Mouse (Mus musculus) liver, embryonic 14.5 days (tissue): ENCODE results near the gene Ppfia2. TPM values are rescaled to one million over a fixed set of nuclear protein-coding genes. Genes with fewer than 3 reads are reported as not detected.

Experiments
- ATAC-seq: fragments of 200-750 bp; cut with Nextera tagmentation; 2 replicates; pipeline ENCODE4 v1.8.0; 2017; ENCODE audit warnings: moderate number of reproducible peaks, mild to moderate bottlenecking, moderate library complexity; ENCODE audit not compliant: insufficient read depth
- DNase-seq, 3 experiments: peaks; one replicate each; pipeline ENCODE4 v3.0.0-alpha.2; 2012 to 2013; ENCODE audit warnings: low read depth in 3 of 3, low spot score in 3 of 3
- H3K27ac ChIP-seq: fragments of 300-500 bp; sonication (generic); 2 replicates; pipeline ENCODE4 v1.5.1; 2014; ENCODE audit warnings: moderate library complexity, mild to moderate bottlenecking, control low read depth, inconsistent platforms
- H3K27me3 ChIP-seq: fragments of 300-500 bp; sonication (generic); 2 replicates; pipeline ENCODE4 v1.6.1; 2014; ENCODE audit warnings: mild to moderate bottlenecking, low read length, moderate library complexity; ENCODE audit not compliant: control insufficient read depth, insufficient read depth
- H3K36me3 ChIP-seq: fragments of 300-500 bp; sonication (generic); replicated peaks from 2 replicates; pipeline ENCODE4 v1.6.1; 2014; ENCODE audit warnings: low read depth; ENCODE audit not compliant: control insufficient read depth, insufficient read depth
- H3K4me1 ChIP-seq, 2 experiments: fragments of 200-500 bp in 1 of 2; fragments of 300-500 bp in 1 of 2; sonication (generic) in 1 of 2; replicated peaks; 2 replicates each; pipeline ENCODE4 v1.6.1; 2012 to 2014; ENCODE audit warnings: antibody characterized with exemption in 1 of 2, inconsistent platforms in 1 of 2, low read length in 1 of 2; ENCODE audit not compliant: control insufficient read depth in 2 of 2, insufficient read depth in 2 of 2
- H3K4me2 ChIP-seq: fragments of 300-500 bp; sonication (generic); 2 replicates; pipeline ENCODE4 v1.6.1; 2014; ENCODE audit warnings: low read depth, mild to moderate bottlenecking, control low read depth, moderate library complexity
- H3K4me3 ChIP-seq, 2 experiments: fragments of 200-500 bp in 1 of 2; fragments of 300-500 bp in 1 of 2; sonication (generic) in 1 of 2; 2 replicates each; pipeline ENCODE4 v1.5.1; 2012 to 2014; ENCODE audit warnings: low read depth in 2 of 2, low read length in 2 of 2, mild to moderate bottlenecking in 2 of 2, control low read depth in 1 of 2, inconsistent platforms in 1 of 2, moderate library complexity in 1 of 2; ENCODE audit not compliant: insufficient read depth in 1 of 2
- H3K9ac ChIP-seq: fragments of 300-500 bp; sonication (generic); replicated peaks from 2 replicates; pipeline ENCODE4 v1.6.1; 2014; ENCODE audit warnings: mild to moderate bottlenecking, control low read depth, moderate library complexity
- H3K9me3 ChIP-seq: fragments of 300-500 bp; sonication (generic); 2 replicates; pipeline ENCODE4 v1.6.1; 2016; ENCODE audit warnings: low read length, mixed read lengths; ENCODE audit not compliant: control insufficient read depth
- CTCF ChIP-seq: IDR thresholded peaks from 2 replicates; pipeline ENCODE4 v1.5.1; 2016; ENCODE audit warnings: antibody characterized with exemption, low read depth, control low read depth
- EP300 ChIP-seq: IDR thresholded peaks from 2 replicates; pipeline ENCODE4 v1.6.1; 2016; ENCODE audit warnings: antibody characterized with exemption, low read depth
- WGBS: fragments of 180-500 bp; shearing (Covaris S2); extraction: QIAGEN DNeasy Blood & Tissue Kit; methylation state at CpG from one replicate; pipeline ENCODE4 v1.1.7; 2014; ENCODE audit not compliant: insufficient replicate concordance; 5-methylcytosine and 5-hydroxymethylcytosine counted together
- polyA plus RNA-seq, 2 experiments: library from polyadenylated mRNA; depleted of rRNA in 1 of 2; stranded (reverse) in 1 of 2; unstranded in 1 of 2; fragments of >200 nt; fragmentation: Nextera tagmentation in 1 of 2; extraction: Ambion mirVana in 1 of 2; gene quantifications; 2 replicates each; pipeline versions ENCODE4 v1.2.1 to v1.2.3; 2012 to 2014

Gene Ppfia2
- polyA plus RNA-seq, 2 experiments, result 0.02 to 0.04 TPM

DNA sequence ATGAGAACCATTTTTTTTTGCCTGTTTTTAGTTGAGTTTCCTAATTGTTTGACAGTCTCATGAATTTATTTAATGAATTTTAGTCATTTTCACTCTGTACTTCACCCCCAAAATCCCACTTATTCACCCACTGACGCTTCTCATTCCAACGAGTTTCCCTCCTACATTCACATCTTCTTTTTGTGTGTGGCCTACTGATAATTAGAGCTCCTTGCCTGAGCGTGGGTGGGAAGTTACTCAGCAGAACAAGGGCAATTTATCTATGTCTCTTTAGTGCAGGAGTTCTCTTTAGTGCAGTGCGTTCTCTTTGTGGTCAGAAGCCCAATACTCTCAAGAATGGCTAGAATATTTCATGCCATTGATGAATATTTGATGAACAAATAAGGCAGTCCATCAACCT lies 95.9 kb downstream of the Ppfia2 start:
- DNase-seq (no peak), ATAC-seq (no peak)
- TF ChIP-seq CTCF (no peak), EP300 (no peak)
- H3K27me3 ChIP-seq, result no peaks in the 10 kb centered on the region
- H3K4me3 ChIP-seq, result no peak overlapping the region
- H3K36me3 ChIP-seq, result no peaks in the 10 kb centered on the region
- WGBS, result 36% methylated on average over 4 of the region's 4 CpGs
- H3K4me1 ChIP-seq, result no peaks in the 10 kb centered on the region
- H3K4me2 ChIP-seq, result no peak overlapping the region
- H3K9me3 ChIP-seq, result no peaks in the 10 kb centered on the region
- H3K27ac ChIP-seq, result no peak overlapping the region
- no peak overlapping the region for H3K9ac ChIP-seq

DNA sequence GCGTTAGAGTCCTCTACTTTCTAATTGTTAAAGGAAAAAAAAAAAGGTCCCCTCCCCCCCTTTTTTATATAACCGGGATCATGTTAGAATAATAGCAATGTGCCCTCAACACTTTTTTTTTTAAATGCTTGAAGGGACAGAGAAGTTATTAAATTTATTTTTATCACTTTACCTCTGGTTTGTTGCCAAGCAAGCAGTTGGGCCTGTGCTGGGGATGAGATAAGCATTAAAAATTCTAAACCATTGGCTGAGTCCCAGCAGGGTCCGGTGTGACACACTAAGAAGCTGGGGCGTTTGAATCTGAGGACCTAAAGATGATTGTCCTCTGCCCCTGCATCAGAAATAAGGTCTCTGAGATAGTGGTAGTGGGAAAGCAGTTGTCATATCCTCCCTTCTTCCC lies 114.9 kb downstream of the Ppfia2 start:
- WGBS, result 59% methylated on average over 4 of the region's 4 CpGs

GRCm38 (mm10) chr10:106585476-106586080 lies 115.4 kb downstream of the Ppfia2 start:
- Histone ChIP-seq H3K4me1 (no peaks in the 10 kb centered on the region), H3K4me2 (no peak overlapping the region), H3K27me3 (no peaks in the 10 kb centered on the region), H3K27ac (no peak overlapping the region), H3K4me3 (no peak overlapping the region), H3K36me3 (no peaks in the 10 kb centered on the region), H3K9ac (no peak overlapping the region), H3K9me3 (no peaks in the 10 kb centered on the region)
- WGBS, result 3% methylated on average over 4 of the region's 4 CpGs
- peak; percentile 40; the same call in 1 of the 2 replicates for TF ChIP-seq CTCF
- TF ChIP-seq EP300, result no peak
- ATAC-seq (no peak), DNase-seq (peak in 1 of 3 experiments; percentile 10)

More for the DNA sequence above, 114.9 kb downstream of the Ppfia2 start:
- no peak overlapping the region for H3K4me3 ChIP-seq
- H3K4me2 ChIP-seq, result no peak overlapping the region
- no peaks in the 10 kb centered on the region for H3K4me1 ChIP-seq
- TF ChIP-seq CTCF (no peak), EP300 (no peak)
- DNase-seq, result no peak
- no peaks in the 10 kb centered on the region for H3K27me3 ChIP-seq
- H3K27ac ChIP-seq, result no peak overlapping the region
- no peak for ATAC-seq
- H3K9ac ChIP-seq, result no peak overlapping the region
- no peaks in the 10 kb centered on the region for H3K36me3 ChIP-seq
- H3K9me3 ChIP-seq, result no peaks in the 10 kb centered on the region

DNA sequence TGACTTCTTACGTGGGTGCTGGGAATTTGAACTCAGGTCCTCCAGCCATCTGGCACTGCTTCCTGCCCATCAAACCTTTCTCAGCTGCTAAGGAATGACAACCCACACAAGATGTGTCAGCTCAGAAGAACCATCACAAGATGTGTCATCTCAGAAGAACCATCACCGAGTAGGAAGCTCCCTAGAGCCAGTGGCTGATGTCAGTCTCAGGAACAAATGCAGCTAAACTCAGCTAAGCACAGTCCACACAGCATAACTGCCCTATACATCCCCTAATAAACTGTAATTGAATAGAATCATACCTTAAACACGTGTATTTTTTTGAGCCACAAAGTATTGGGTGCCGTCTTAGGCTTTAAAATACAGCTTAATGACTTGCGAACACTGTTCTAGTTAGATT lies 117.7 kb downstream of the Ppfia2 start:
- Histone ChIP-seq H3K9ac (no peak overlapping the region), H3K9me3 (no peaks in the 10 kb centered on the region), H3K4me2 (no peak overlapping the region), H3K36me3 (no peaks in the 10 kb centered on the region), H3K4me3 (no peak overlapping the region), H3K4me1 (no peaks in the 10 kb centered on the region), H3K27ac (no peak overlapping the region), H3K27me3 (no peaks in the 10 kb centered on the region)
- 57% methylated on average over 5 of the region's 5 CpGs for WGBS
- no peak for TF ChIP-seq CTCF
- ATAC-seq (no peak), DNase-seq (no peak)

DNA sequence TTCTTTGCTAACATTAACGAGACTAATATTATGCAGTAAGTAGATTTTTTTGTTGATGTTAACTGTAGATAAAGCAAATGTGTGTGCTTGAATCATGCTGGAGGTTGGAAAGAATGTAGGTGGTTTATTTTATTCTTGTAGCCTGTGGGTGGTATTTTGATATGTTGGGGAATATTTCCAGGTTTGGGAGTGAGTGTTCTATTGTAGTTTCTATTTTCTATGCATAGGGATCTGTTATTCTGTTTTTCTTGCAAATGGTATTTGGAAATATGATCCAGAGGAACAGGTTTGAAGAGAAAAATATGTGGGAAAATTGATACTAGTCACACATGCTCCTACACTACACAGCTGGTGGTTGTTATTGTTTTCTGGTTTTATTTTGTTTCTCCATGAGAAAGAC lies 120.8 kb downstream of the Ppfia2 start:
- no peaks in the 10 kb centered on the region for H3K27me3 ChIP-seq

More for the DNA sequence above, 120.8 kb downstream of the Ppfia2 start:
- ATAC-seq, result no peak
- Histone ChIP-seq H3K4me2 (no peak overlapping the region), H3K9ac (no peak overlapping the region), H3K36me3 (no peaks in the 10 kb centered on the region), H3K4me1 (no peaks in the 10 kb centered on the region), H3K27ac (no peak overlapping the region), H3K9me3 (no peaks in the 10 kb centered on the region), H3K4me3 (no peak overlapping the region)
- TF ChIP-seq CTCF (no peak), EP300 (no peak)
- no peak for DNase-seq
- 65% methylated on average over 1 of the region's 1 CpGs for WGBS
